Mouse (Mus musculus) limb, embryonic 12.5 days (tissue): Measurements from ENCODE around the gene 1700037C18Rik. TPM values are rescaled to one million over a fixed set of nuclear protein-coding genes. Genes with fewer than 3 reads are reported as not detected.

Experiments
- ATAC-seq: fragments of 200-750 bp; cut with Nextera tagmentation; 2 replicates; pipeline ENCODE4 v1.8.0; 2017; ENCODE audit warnings: low read depth, moderate TSS enrichment; ENCODE audit not compliant: insufficient number of reproducible peaks, insufficient read depth, low FRiP score, low TSS enrichment
- H3K27ac ChIP-seq: fragments of 300-500 bp; sonication (generic); 2 replicates; pipeline ENCODE4 v1.5.1; 2016; ENCODE audit warnings: mild to moderate bottlenecking, moderate library complexity
- H3K27me3 ChIP-seq: fragments of 300-500 bp; sonication (generic); 2 replicates; pipeline ENCODE4 v1.6.1; 2016; ENCODE audit warnings: mild to moderate bottlenecking, moderate library complexity
- H3K36me3 ChIP-seq: fragments of 300-500 bp; sonication (generic); 2 replicates; pipeline ENCODE4 v1.6.1; 2016; ENCODE audit warnings: mild to moderate bottlenecking, moderate library complexity
- H3K4me1 ChIP-seq: fragments of 300-500 bp; sonication (generic); replicated peaks from 2 replicates; pipeline ENCODE4 v1.6.1; 2016
- H3K4me2 ChIP-seq: fragments of 300-500 bp; sonication (generic); 2 replicates; pipeline ENCODE4 v1.6.1; 2016; ENCODE audit warnings: mild to moderate bottlenecking, moderate library complexity
- H3K4me3 ChIP-seq: fragments of 300-500 bp; sonication (generic); replicated peaks from 2 replicates; pipeline ENCODE4 v1.5.1; 2016; ENCODE audit warnings: mild to moderate bottlenecking
- H3K9ac ChIP-seq: fragments of 300-500 bp; sonication (generic); replicated peaks from 2 replicates; pipeline ENCODE4 v1.6.1; 2016; ENCODE audit warnings: mild to moderate bottlenecking, moderate library complexity
- H3K9me3 ChIP-seq: fragments of 300-500 bp; sonication (generic); 2 replicates; pipeline ENCODE4 v1.6.1; 2016; ENCODE audit warnings: mild to moderate bottlenecking, moderate library complexity
- WGBS: fragments of 180-500 bp; shearing (Covaris S2); methylation state at CpG from one replicate; pipeline ENCODE4 v1.1.7; 2016; 5-methylcytosine and 5-hydroxymethylcytosine counted together
- polyA plus RNA-seq: library from polyadenylated mRNA; unstranded; fragments of >200 nt; fragmentation: Nextera tagmentation; extraction: Ambion mirVana; gene quantifications from 2 replicates; pipeline ENCODE4 v1.2.1, GENCODE M21; 2016

Gene 1700037C18Rik
- polyA plus RNA-seq: 8.7 and 9.3 TPM in 2 replicates

DNA sequence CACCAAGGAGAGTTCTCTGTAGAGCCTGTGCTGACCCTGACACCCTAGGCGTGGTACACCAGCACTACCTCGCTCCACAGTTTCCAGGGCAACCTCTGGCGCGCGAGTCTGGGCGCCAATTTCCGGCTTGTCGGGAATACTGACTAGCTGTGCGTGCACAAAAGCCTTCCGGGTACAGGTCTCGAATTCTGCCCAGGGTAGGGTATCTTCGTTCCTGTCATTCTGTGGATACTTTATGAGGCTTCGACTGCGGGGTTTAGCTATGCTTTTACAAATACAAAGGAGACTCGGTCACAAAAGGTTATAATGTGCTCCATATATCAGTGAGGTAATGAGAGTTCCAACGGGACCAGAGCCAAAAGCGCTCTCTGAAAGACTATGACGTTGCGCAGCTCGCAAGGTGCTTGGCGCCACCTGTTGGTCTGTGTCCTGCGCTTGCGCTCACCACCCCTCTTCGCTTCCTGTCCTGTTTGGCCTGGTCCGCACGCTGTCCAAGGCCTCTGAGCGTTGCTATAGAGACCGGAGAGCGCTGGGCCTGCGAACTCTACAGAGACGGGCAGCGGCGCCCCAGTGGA, at the start of gene 1700037C18Rik, which contains the start of gene Cluap1:
1700037C18Rik (minus strand) TSS at position 153 of the 575 bp plus-strand sequence.
Cluap1 (plus strand) TSS at position 265 of the 575 bp plus-strand sequence.
- Histone ChIP-seq H3K36me3 (peaks cover 46% of the 10 kb centered on the region), H3K9ac (peak within 1 kb of the TSS; percentile 70), H3K9me3 (no peaks in the 10 kb centered on the region), H3K4me2 (peak within 1 kb of the TSS; percentile 70), H3K4me1 (peaks cover 9% of the 10 kb centered on the region), H3K27ac (peak within 1 kb of the TSS; percentile 62; the same call in 1 of the 2 replicates), H3K27me3 (no peaks in the 10 kb centered on the region), H3K4me3 (peak within 1 kb of the TSS; percentile 62)
- ATAC-seq: peak; percentile 95
- WGBS: under 1% methylated on average over 33 of the region's 33 CpGs

- Histone ChIP-seq H3K36me3 (no peaks in the 10 kb centered on the region), H3K27ac (no peak overlapping the region), H3K4me3 (no peak overlapping the region), H3K9me3 (no peaks in the 10 kb centered on the region), H3K27me3 (no peaks in the 10 kb centered on the region), H3K4me2 (no peak overlapping the region), H3K4me1 (no peaks in the 10 kb centered on the region), H3K9ac (no peak overlapping the region)
- 85% methylated on average over 6 of the region's 6 CpGs for WGBS
- ATAC-seq: no peak
Measured at GRCm38 (mm10) chr16:3956369-3956768, 47.9 kb upstream of the 1700037C18Rik start.

DNA sequence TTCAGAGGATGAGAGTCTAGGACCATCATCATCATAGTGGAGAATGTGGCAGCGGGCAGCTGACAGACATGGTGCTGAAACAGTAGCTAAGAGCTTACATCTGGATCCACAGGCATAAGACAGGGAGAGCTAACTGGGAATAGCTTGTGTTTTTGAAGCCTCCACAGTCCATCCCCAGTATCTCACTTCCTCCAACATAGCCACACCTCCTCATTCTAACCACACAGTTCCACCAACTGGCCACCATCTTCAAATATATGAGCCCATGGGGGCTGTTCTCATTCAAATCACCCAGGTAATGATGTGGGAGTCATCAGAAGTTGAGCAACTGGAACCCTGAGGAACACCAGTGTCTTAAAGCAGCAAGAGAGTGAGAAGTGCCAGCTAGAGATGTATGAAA, 42.7 kb upstream of the 1700037C18Rik start:
- Histone ChIP-seq H3K36me3 (no peaks in the 10 kb centered on the region), H3K27me3 (no peaks in the 10 kb centered on the region), H3K4me2 (no peak overlapping the region), H3K4me1 (no peaks in the 10 kb centered on the region), H3K27ac (no peak overlapping the region), H3K9me3 (no peaks in the 10 kb centered on the region), H3K9ac (no peak overlapping the region), H3K4me3 (no peak overlapping the region)
- no peak for ATAC-seq
- 100% methylated on average over 1 of the region's 1 CpGs for WGBS

GRCm38 (mm10) chr16:3934701-3935100, 26.2 kb upstream of the 1700037C18Rik start:
- Histone ChIP-seq H3K27ac (no peak overlapping the region), H3K27me3 (no peaks in the 10 kb centered on the region), H3K4me2 (no peak overlapping the region), H3K9ac (no peak overlapping the region), H3K9me3 (no peaks in the 10 kb centered on the region), H3K36me3 (peaks cover 80% of the 10 kb centered on the region), H3K4me3 (no peak overlapping the region), H3K4me1 (no peaks in the 10 kb centered on the region)
- no peak for ATAC-seq
- 94% methylated on average over 4 of the region's 4 CpGs for WGBS

DNA sequence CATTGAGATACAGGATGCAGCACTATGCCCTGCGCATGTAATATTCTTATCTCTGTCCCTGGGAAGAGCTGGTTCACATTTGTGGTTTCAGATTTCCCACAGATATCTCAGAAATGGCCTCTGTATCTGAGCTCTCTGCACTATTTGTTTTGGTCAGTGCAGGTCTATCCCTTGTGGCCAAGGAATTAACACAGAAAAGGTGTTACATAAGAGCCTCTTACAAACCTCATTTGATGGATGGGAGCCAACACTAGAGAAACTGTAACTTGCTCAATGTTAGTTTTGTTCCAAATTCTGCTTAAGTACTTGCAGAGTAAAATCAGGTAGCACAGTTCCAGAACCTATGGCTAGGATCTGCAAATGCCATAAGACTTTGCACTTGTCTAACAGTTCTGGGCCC, 25.6 kb upstream of the 1700037C18Rik start:
- Histone ChIP-seq H3K4me1 (no peaks in the 10 kb centered on the region), H3K27ac (no peak overlapping the region), H3K4me3 (no peak overlapping the region), H3K36me3 (peaks cover 83% of the 10 kb centered on the region), H3K4me2 (no peak overlapping the region), H3K9me3 (no peaks in the 10 kb centered on the region), H3K9ac (no peak overlapping the region), H3K27me3 (no peaks in the 10 kb centered on the region)
- WGBS: 94% methylated on average over 1 of the region's 1 CpGs
- ATAC-seq: no peak

DNA sequence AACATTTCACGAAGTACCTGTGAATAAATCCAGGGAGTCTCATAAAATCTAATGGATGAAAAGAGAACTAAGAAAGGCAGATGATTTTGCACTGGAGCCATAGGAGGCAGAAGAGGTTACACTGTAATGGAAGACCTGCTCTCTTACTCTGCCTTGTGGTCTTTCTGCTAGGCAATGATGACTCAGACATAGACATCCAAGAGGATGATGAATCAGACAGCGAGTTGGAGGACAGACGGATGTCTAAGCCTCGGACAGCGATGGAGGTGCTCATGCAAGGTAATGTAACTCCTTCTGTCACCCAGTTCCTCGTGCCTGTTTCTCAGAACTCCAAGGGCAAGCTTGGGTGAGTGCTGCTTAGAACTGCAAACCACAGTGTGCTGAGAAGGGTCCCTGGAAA, 25.0 kb upstream of the 1700037C18Rik start:
- Histone ChIP-seq H3K9ac (no peak overlapping the region), H3K27me3 (no peaks in the 10 kb centered on the region), H3K27ac (no peak overlapping the region), H3K9me3 (no peaks in the 10 kb centered on the region), H3K4me1 (no peaks in the 10 kb centered on the region), H3K4me2 (no peak overlapping the region), H3K4me3 (no peak overlapping the region), H3K36me3 (peaks cover 80% of the 10 kb centered on the region)
- WGBS: 89% methylated on average over 6 of the region's 6 CpGs
- no peak for ATAC-seq

DNA sequence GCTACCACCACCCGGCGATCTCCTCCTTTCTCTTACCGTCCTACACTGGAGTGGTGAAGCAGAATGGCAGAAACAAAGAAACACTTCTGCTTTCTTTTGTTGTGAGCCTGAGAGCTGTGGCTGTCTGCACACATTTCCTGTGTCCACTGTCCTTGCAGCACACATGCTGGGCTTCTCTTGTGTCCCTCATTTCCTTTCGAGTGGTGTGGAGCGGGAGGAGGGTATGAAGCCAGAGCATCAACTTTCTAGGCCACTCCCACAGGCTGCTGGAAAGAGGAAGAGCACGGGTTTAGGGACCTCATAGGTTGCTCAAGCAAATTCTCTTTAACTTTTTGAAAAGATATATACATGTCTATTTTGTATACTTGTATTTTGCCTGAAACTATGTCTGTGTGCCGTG, 20.7 kb upstream of the 1700037C18Rik start:
- no peaks in the 10 kb centered on the region for H3K27me3 ChIP-seq
- no peak overlapping the region for H3K9ac ChIP-seq
- 86% methylated on average over 7 of the region's 7 CpGs for WGBS
- peaks cover 73% of the 10 kb centered on the region for H3K36me3 ChIP-seq
- H3K4me2 ChIP-seq: no peak overlapping the region
- H3K4me1 ChIP-seq: no peaks in the 10 kb centered on the region
- no peak overlapping the region for H3K27ac ChIP-seq
- no peak for ATAC-seq
- no peaks in the 10 kb centered on the region for H3K9me3 ChIP-seq
- no peak overlapping the region for H3K4me3 ChIP-seq

DNA sequence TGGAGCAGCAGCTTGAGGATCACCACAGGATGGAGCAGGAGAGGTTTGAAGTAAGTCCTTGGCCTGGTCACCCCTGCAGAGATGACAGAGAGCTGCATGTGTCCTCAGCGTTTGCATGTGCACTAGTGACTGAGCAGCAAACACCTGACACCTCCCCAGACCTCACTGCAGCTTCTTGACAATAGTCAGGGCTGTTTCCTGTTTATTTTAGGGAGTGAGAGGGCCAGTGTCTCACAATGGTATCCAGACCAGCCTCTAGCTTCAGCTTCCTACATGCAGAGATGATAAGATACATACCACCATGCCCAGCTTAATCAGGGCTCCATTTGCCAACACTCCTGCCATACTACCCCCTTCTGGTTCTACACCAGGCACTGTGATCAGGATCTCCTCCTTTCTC, 20.1 kb upstream of the 1700037C18Rik start:
- Histone ChIP-seq H3K9ac (no peak overlapping the region), H3K4me2 (no peak overlapping the region), H3K27ac (no peak overlapping the region), H3K27me3 (no peaks in the 10 kb centered on the region), H3K4me1 (no peaks in the 10 kb centered on the region), H3K4me3 (no peak overlapping the region), H3K9me3 (no peaks in the 10 kb centered on the region), H3K36me3 (peaks cover 71% of the 10 kb centered on the region)
- no peak for ATAC-seq
- WGBS: 67% methylated on average over 1 of the region's 1 CpGs

GRCm38 (mm10) chr16:3923966-3924365, 15.5 kb upstream of the 1700037C18Rik start:
- Histone ChIP-seq H3K4me2 (no peak overlapping the region), H3K27me3 (no peaks in the 10 kb centered on the region), H3K27ac (peak overlapping the region; percentile 79), H3K9me3 (no peaks in the 10 kb centered on the region), H3K4me1 (no peaks in the 10 kb centered on the region), H3K4me3 (no peak overlapping the region), H3K9ac (no peak overlapping the region), H3K36me3 (peaks cover 68% of the 10 kb centered on the region)
- peak; percentile 73; the same call in 1 of the 2 replicates for ATAC-seq
- 24% methylated on average over 4 of the region's 4 CpGs for WGBS

GRCm38 (mm10) chr16:3923515-3923914, 15.0 kb upstream of the 1700037C18Rik start:
- Histone ChIP-seq H3K4me1 (no peaks in the 10 kb centered on the region), H3K9ac (no peak overlapping the region), H3K27ac (peak overlapping the region; percentile 73), H3K4me2 (no peak overlapping the region), H3K27me3 (no peaks in the 10 kb centered on the region), H3K9me3 (no peaks in the 10 kb centered on the region), H3K36me3 (peaks cover 66% of the 10 kb centered on the region), H3K4me3 (no peak overlapping the region)
- ATAC-seq: no peak
- WGBS: 80% methylated on average over 3 of the region's 3 CpGs

DNA sequence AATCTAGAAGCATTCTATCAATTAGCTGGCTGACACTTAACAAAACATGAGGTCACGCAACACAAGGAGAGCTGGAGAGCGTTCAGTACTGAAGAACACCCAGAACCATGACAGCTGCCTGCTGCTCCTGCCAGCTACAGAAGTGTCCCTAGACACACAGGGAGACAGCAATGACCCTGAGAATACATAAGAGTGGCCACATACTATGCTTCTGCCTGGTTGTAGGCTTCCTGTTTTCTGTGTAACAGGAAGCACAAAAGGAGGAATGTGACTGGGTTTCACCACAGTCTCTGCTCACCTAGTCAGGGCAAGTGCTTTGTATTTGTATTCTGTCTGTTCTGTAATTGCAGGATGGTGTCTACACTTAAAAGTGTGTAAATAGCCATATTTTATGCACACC, 12.3 kb upstream of the 1700037C18Rik start:
- Histone ChIP-seq H3K27ac (no peak overlapping the region), H3K4me1 (no peaks in the 10 kb centered on the region), H3K9me3 (no peaks in the 10 kb centered on the region), H3K4me2 (no peak overlapping the region), H3K27me3 (no peaks in the 10 kb centered on the region), H3K9ac (no peak overlapping the region), H3K4me3 (no peak overlapping the region), H3K36me3 (peaks cover 65% of the 10 kb centered on the region)
- 92% methylated on average over 2 of the region's 2 CpGs for WGBS
- ATAC-seq: no peak

DNA sequence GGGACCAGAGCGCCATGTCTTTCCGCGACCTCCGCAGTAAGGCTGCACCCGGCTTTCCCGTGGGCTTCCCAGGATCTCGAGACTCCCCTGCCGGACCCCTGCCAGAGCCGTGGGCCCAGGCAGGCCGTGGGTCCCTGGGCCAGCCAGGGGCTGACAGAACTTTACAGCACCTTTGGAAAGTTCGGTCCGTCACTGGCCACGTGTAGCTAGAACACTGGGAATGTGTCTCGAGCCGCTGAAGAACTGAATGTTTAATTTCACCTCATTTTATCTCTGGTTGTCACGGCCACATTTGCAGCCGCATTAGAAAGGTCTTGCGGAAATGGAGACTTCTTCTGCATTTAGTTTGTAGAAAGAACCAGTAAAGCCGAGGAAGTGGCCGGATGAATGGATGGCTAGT, 629 bp upstream of the 1700037C18Rik start:
- peak overlapping the region; percentile 62; the same call in 1 of the 2 replicates for H3K27ac ChIP-seq
- ATAC-seq: no peak
- peak overlapping the region; percentile 70 for H3K4me2 ChIP-seq
- H3K27me3 ChIP-seq: no peaks in the 10 kb centered on the region
- H3K36me3 ChIP-seq: peaks cover 46% of the 10 kb centered on the region
- no peaks in the 10 kb centered on the region for H3K9me3 ChIP-seq
- peak overlapping the region; percentile 62 for H3K4me3 ChIP-seq
- peak overlapping the region; percentile 70 for H3K9ac ChIP-seq
- H3K4me1 ChIP-seq: peaks cover 9% of the 10 kb centered on the region
- WGBS: 10% methylated on average over 20 of the region's 20 CpGs
